Mouse (Mus musculus) embryonic facial prominence, embryonic 14.5 days (tissue): ENCODE measurements at regions not wholly inside any gene's neighbourhood (a gene's known extent, or its start where the extent isn't known, plus 50 kb on each side); places are given as distances from the start of the nearest gene placed in this dataset.
A peak's percentile ranks its signal among the peaks of the same experiment; 100 is the strongest.

Source experiments
- ATAC-seq: fragments of 200-750 bp; cut with Nextera tagmentation; 2 replicates; pipeline ENCODE4 v1.8.0; 2017; ENCODE audit warnings: low read depth, moderate number of reproducible peaks, moderate TSS enrichment
- DNase-seq: peaks from one replicate; pipeline ENCODE4 v3.0.0-alpha.2; 2015; ENCODE audit warnings: low spot score
- H3K27ac ChIP-seq: fragments of 300-500 bp; sonication (generic); replicated peaks from 2 replicates; pipeline ENCODE4 v1.5.1; 2014; ENCODE audit warnings: low read depth, mild to moderate bottlenecking, low read length, moderate library complexity
- H3K27me3 ChIP-seq: fragments of 300-500 bp; sonication (generic); replicated peaks from 2 replicates; pipeline ENCODE4 v1.6.1; 2014; ENCODE audit warnings: low read length; ENCODE audit not compliant: control insufficient read depth, insufficient read depth
- H3K36me3 ChIP-seq: fragments of 300-500 bp; sonication (generic); 2 replicates; pipeline ENCODE4 v1.6.1; 2014; ENCODE audit warnings: low read length, mixed read lengths; ENCODE audit not compliant: control insufficient read depth, insufficient read depth
- H3K4me1 ChIP-seq: fragments of 300-500 bp; sonication (generic); 2 replicates; pipeline ENCODE4 v1.6.1; 2014; ENCODE audit warnings: antibody characterized with exemption, low read length; ENCODE audit not compliant: control insufficient read depth, insufficient read depth
- H3K4me2 ChIP-seq: fragments of 300-500 bp; sonication (generic); 2 replicates; pipeline ENCODE4 v1.6.1; 2014; ENCODE audit warnings: low read depth, mild to moderate bottlenecking, low read length, moderate library complexity, mixed read lengths
- H3K4me3 ChIP-seq: fragments of 300-500 bp; sonication (generic); 2 replicates; pipeline ENCODE4 v1.5.1; 2014; ENCODE audit warnings: low read depth, mild to moderate bottlenecking, low read length
- H3K9ac ChIP-seq: fragments of 300-500 bp; sonication (generic); 2 replicates; pipeline ENCODE4 v1.6.1; 2014; ENCODE audit warnings: low read depth, mild to moderate bottlenecking, low read length, moderate library complexity, mixed read lengths
- H3K9me3 ChIP-seq: fragments of 300-500 bp; sonication (generic); 2 replicates; pipeline ENCODE4 v1.6.1; 2016; ENCODE audit warnings: low read length; ENCODE audit not compliant: control insufficient read depth
- WGBS: fragments of 180-500 bp; shearing (Covaris S2); extraction: QIAGEN DNeasy Blood & Tissue Kit; methylation state at CpG from one replicate; pipeline ENCODE4 v1.1.7; 2014; 5-methylcytosine and 5-hydroxymethylcytosine counted together

GRCm38 (mm10) chr19:21140456-21140855 lies 131.6 kb upstream of the Zfand5 start:
- no peak for DNase-seq
- Histone ChIP-seq H3K4me1 (no peaks in the 10 kb centered on the region; the same call in 1 of the 2 replicates), H3K27ac (no peak overlapping the region), H3K9me3 (no peaks in the 10 kb centered on the region), H3K27me3 (no peaks in the 10 kb centered on the region), H3K4me2 (no peak overlapping the region), H3K36me3 (no peaks in the 10 kb centered on the region), H3K9ac (no peak overlapping the region), H3K4me3 (no peak overlapping the region)
- WGBS, result 47% methylated on average over 3 of the region's 3 CpGs
- ATAC-seq, result no peak

DNA sequence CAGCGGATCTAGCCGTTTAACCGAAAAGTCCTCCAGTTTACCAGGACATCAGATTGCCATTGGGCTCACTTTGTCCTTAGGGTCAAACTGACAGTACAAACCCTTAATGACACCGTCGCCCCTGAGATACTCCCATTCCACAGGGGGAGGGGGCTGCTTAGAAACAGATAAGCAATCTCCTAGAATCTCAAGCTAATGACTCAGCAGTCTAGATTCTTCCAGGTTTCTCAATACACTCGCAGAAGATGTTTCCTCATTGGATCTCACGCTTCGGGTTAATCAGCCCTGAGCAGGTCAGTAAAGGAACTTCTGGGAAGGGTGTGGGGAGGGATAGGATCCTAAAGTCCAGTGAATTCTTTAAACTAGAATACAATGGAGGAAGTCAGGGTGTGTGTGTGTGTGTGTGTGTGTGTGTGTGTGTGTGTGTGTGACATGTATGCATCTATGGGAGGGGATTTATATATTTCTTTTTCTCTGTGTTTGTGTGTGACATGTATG lies 133.0 kb upstream of the Zfand5 start:
- Histone ChIP-seq H3K9me3 (no peaks in the 10 kb centered on the region), H3K27ac (no peak overlapping the region), H3K4me2 (no peak overlapping the region), H3K4me1 (no peaks in the 10 kb centered on the region; the same call in 1 of the 2 replicates), H3K27me3 (no peaks in the 10 kb centered on the region), H3K4me3 (no peak overlapping the region), H3K9ac (no peak overlapping the region), H3K36me3 (no peaks in the 10 kb centered on the region)
- DNase-seq (no peak), ATAC-seq (no peak)
- 79% methylated on average over 8 of the region's 8 CpGs for WGBS

DNA sequence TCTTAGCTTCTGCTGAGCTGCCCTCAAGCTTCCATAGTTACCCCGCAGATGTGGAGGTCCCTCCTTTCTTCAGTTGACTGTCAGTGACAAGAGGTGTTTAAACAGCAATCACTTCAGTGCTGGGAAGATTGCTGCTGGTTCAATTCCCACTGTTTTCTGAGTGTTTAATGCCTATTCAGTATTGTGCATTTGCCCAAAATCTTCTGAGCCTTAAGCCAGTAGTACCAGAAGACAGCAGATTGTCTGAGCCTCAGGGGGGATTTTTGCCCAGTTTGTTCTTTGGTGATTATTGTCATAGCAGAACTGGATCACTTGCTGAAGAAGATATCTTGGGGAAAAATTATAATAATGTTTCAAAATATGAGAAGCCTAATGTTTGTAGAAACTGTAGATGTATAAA lies 135.3 kb upstream of the Zfand5 start:
- DNase-seq (no peak), ATAC-seq (no peak)
- no peaks in the 10 kb centered on the region for H3K27me3 ChIP-seq
- no peak overlapping the region for H3K9ac ChIP-seq
- H3K4me3 ChIP-seq, result no peak overlapping the region
- no peaks in the 10 kb centered on the region for H3K36me3 ChIP-seq
- no peaks in the 10 kb centered on the region for H3K4me1 ChIP-seq
- H3K27ac ChIP-seq, result no peak overlapping the region
- no peak overlapping the region for H3K4me2 ChIP-seq
- no peaks in the 10 kb centered on the region for H3K9me3 ChIP-seq
- WGBS, result 74% methylated on average over 1 of the region's 1 CpGs

- Histone ChIP-seq H3K4me1 (no peaks in the 10 kb centered on the region), H3K9ac (no peak overlapping the region), H3K4me2 (no peak overlapping the region), H3K27ac (no peak overlapping the region), H3K4me3 (no peak overlapping the region), H3K36me3 (no peaks in the 10 kb centered on the region), H3K9me3 (no peaks in the 10 kb centered on the region), H3K27me3 (no peaks in the 10 kb centered on the region)
- 55% methylated on average over 5 of the region's 5 CpGs for WGBS
- DNase-seq (no peak), ATAC-seq (no peak)
Measured at GRCm38 (mm10) chr19:21135998-21136380, 136.1 kb upstream of the Zfand5 start.

DNA sequence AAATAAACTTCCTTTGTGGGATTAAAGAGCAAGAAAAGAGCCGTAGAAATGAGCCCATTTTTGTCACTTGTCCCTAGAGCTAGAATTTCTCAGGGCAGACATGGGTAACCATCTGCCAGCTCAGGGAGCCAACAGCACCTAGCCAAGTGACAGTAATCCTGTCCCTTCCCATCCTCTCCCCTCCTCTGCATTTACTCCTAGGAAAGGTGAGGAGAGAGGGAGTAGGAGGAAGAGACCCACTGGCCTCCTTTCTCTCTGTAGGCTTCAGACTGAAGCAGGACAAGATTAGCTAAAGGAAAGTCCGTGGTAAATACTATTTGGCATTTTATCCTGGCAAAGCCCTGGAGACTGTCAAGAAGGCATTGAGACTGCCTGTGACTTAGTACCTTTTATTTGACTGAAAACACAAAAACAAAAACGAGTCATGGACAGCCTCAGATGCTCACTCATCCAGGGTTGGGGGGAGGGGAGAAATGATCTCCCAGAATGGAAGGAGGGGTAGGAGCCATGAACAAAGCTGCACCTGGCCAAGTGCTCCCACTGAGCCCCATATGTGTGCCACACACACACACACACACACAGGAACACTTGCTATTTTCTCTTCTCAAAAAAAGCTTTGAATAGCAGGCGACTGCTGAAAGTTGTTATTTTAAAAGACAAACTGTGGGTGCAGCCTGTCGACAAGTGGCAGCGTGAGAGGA lies 136.6 kb upstream of the Zfand5 start:
- ATAC-seq (no peak), DNase-seq (peak; percentile 17)
- Histone ChIP-seq H3K4me3 (no peak overlapping the region), H3K36me3 (no peaks in the 10 kb centered on the region), H3K27ac (no peak overlapping the region), H3K4me1 (no peaks in the 10 kb centered on the region), H3K27me3 (no peaks in the 10 kb centered on the region), H3K4me2 (no peak overlapping the region), H3K9ac (no peak overlapping the region), H3K9me3 (no peaks in the 10 kb centered on the region)
- 45% methylated on average over 6 of the region's 6 CpGs for WGBS

DNA sequence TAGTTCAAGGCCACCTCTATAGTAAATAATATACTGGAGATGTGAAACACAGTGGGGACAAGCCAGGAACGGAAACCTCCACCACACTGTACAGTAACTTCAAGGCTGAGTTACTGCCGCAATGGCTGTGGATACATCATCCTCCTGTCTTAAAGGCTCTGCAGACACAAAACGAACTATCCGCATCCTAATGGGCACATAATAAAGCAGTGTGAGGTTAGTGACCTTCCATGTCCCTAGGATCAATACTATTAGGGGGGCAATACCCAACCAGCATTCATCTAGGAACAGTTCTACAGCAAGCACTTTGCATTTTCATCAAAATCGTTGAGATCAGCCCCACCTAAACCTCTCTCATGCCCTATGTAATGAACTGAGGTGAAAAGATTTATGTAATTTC lies 142.4 kb upstream of the Zfand5 start:
- H3K9ac ChIP-seq, result no peak overlapping the region
- H3K9me3 ChIP-seq, result no peaks in the 10 kb centered on the region
- no peak overlapping the region for H3K4me2 ChIP-seq
- no peaks in the 10 kb centered on the region for H3K4me1 ChIP-seq
- no peak for DNase-seq
- no peak for ATAC-seq
- H3K27me3 ChIP-seq, result no peaks in the 10 kb centered on the region
- WGBS, result 86% methylated on average over 5 of the region's 5 CpGs
- no peak overlapping the region for H3K4me3 ChIP-seq
- no peak overlapping the region for H3K27ac ChIP-seq
- H3K36me3 ChIP-seq, result no peaks in the 10 kb centered on the region

- no peaks in the 10 kb centered on the region for H3K9me3 ChIP-seq
- no peak overlapping the region for H3K9ac ChIP-seq
- WGBS, result 91% methylated on average over 8 of the region's 8 CpGs
- H3K27ac ChIP-seq, result no peak overlapping the region
- no peak overlapping the region for H3K4me3 ChIP-seq
- no peaks in the 10 kb centered on the region for H3K4me1 ChIP-seq
- no peak for ATAC-seq
- no peak overlapping the region for H3K4me2 ChIP-seq
- DNase-seq, result peak; percentile 34
- no peaks in the 10 kb centered on the region for H3K27me3 ChIP-seq
- no peaks in the 10 kb centered on the region for H3K36me3 ChIP-seq
Measured at GRCm38 (mm10) chr19:21127079-21127745, 144.9 kb upstream of the Zfand5 start.

- no peaks in the 10 kb centered on the region for H3K4me1 ChIP-seq
- H3K4me2 ChIP-seq, result no peak overlapping the region
- 88% methylated on average over 2 of the region's 2 CpGs for WGBS
- H3K4me3 ChIP-seq, result no peak overlapping the region
- no peaks in the 10 kb centered on the region for H3K27me3 ChIP-seq
- H3K36me3 ChIP-seq, result no peaks in the 10 kb centered on the region
- H3K9me3 ChIP-seq, result no peaks in the 10 kb centered on the region
- H3K27ac ChIP-seq, result no peak overlapping the region
- no peak for ATAC-seq
- no peak for DNase-seq
- no peak overlapping the region for H3K9ac ChIP-seq
Measured at GRCm38 (mm10) chr19:21126670-21127069, 145.4 kb upstream of the Zfand5 start.

DNA sequence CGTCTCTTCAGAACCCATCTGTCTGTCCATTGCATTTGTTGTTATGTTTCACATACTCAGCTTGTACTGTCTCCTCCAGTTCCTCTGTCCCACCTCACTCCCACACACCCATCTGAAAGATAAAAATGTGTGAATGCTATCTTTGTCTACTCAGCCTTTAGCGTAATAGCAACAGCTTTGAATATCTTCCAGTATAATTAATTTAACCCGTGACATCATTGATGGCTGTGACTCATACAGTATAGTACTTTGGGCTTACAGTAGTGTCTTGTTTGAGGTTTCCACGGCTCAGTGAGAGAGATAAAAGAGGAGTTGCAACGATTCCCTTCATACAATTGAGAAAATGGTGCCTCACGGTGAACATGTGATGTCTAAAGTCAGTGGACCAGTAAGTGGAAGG lies 152.6 kb upstream of the Zfand5 start:
- H3K27ac ChIP-seq, result no peak overlapping the region
- DNase-seq, result peak; percentile 30
- H3K27me3 ChIP-seq, result no peaks in the 10 kb centered on the region
- no peak overlapping the region for H3K9ac ChIP-seq
- no peaks in the 10 kb centered on the region for H3K36me3 ChIP-seq
- no peaks in the 10 kb centered on the region for H3K9me3 ChIP-seq
- no peak overlapping the region for H3K4me3 ChIP-seq
- WGBS, result 72% methylated on average over 6 of the region's 6 CpGs
- ATAC-seq, result no peak
- H3K4me1 ChIP-seq, result no peaks in the 10 kb centered on the region
- no peak overlapping the region for H3K4me2 ChIP-seq
